Mouse (Mus musculus): ENCODE results near the gene Spo11. TPM values are rescaled to one million over a fixed set of nuclear protein-coding genes. Genes with fewer than 3 reads are reported as not detected.

Gene Spo11
- polyA plus RNA-seq, 1 experiment from 2014 or later, result 0.35 TPM

- H3K36me3 ChIP-seq, result no peaks in the 10 kb centered on the region
- no peak for ATAC-seq
- H3K4me3 ChIP-seq (replicated peaks), result no peak overlapping the region
- H3K9ac ChIP-seq, result no peak overlapping the region
- H3K27me3 ChIP-seq (replicated peaks), result no peaks in the 10 kb centered on the region
- 66% methylated on average over 6 of the region's 6 CpGs for WGBS
- H3K4me1 ChIP-seq (replicated peaks), result peaks cover 7% of the 10 kb centered on the region; the same call in 1 of the 2 replicates
- no peak overlapping the region for H3K27ac ChIP-seq
- H3K4me2 ChIP-seq (replicated peaks), result no peak overlapping the region
- no peaks in the 10 kb centered on the region for H3K9me3 ChIP-seq
Observed at GRCm38 (mm10) chr2:172961211-172961610, 16.3 kb upstream of the Spo11 start.

GRCm38 (mm10) chr2:172965249-172965648 is 12.3 kb upstream of the Spo11 start:
- no peaks in the 10 kb centered on the region for H3K27me3 ChIP-seq (replicated peaks)
- no peak overlapping the region for H3K4me2 ChIP-seq (replicated peaks)
- ATAC-seq, result peak; percentile 70
- no peaks in the 10 kb centered on the region for H3K36me3 ChIP-seq
- H3K9ac ChIP-seq, result no peak overlapping the region
- no peak overlapping the region for H3K4me3 ChIP-seq (replicated peaks)
- peaks cover 7% of the 10 kb centered on the region; the same call in 1 of the 2 replicates for H3K4me1 ChIP-seq (replicated peaks)
- no peaks in the 10 kb centered on the region for H3K9me3 ChIP-seq
- H3K27ac ChIP-seq, result no peak overlapping the region
- 21% methylated on average over 11 of the region's 11 CpGs for WGBS

- Histone ChIP-seq H3K36me3 (no peaks in the 10 kb centered on the region), H3K27ac (no peak overlapping the region), H3K4me3 (replicated peaks) (no peak overlapping the region), H3K27me3 (replicated peaks) (no peaks in the 10 kb centered on the region), H3K4me2 (replicated peaks) (no peak overlapping the region), H3K4me1 (replicated peaks) (peaks cover 7% of the 10 kb centered on the region; the same call in 1 of the 2 replicates), H3K9me3 (no peaks in the 10 kb centered on the region), H3K9ac (no peak overlapping the region)
- 85% methylated on average over 5 of the region's 5 CpGs for WGBS
- no peak for ATAC-seq
Observed at GRCm38 (mm10) chr2:172966480-172966879, 11.0 kb upstream of the Spo11 start.

- no peak overlapping the region for H3K4me2 ChIP-seq (replicated peaks)
- ATAC-seq, result no peak
- peaks cover 6% of the 10 kb centered on the region; the same call in 1 of the 2 replicates for H3K4me1 ChIP-seq (replicated peaks)
- H3K9me3 ChIP-seq, result no peaks in the 10 kb centered on the region
- no peak overlapping the region for H3K9ac ChIP-seq
- H3K27me3 ChIP-seq (replicated peaks), result no peaks in the 10 kb centered on the region
- H3K36me3 ChIP-seq, result no peaks in the 10 kb centered on the region
- H3K4me3 ChIP-seq (replicated peaks), result no peak overlapping the region
- no peak overlapping the region for H3K27ac ChIP-seq
- 81% methylated on average over 2 of the region's 2 CpGs for WGBS
Observed at GRCm38 (mm10) chr2:172971865-172972264, 5.6 kb upstream of the Spo11 start.

- Histone ChIP-seq H3K27me3 (replicated peaks) (no peaks in the 10 kb centered on the region), H3K4me3 (replicated peaks) (no peak overlapping the region), H3K4me2 (replicated peaks) (no peak overlapping the region), H3K9ac (no peak overlapping the region), H3K9me3 (no peaks in the 10 kb centered on the region), H3K4me1 (replicated peaks) (peaks cover 14% of the 10 kb centered on the region; the same call in 1 of the 2 replicates), H3K27ac (no peak overlapping the region), H3K36me3 (no peaks in the 10 kb centered on the region)
- no peak for ATAC-seq
- WGBS, result 14% methylated on average over 7 of the region's 7 CpGs
Observed at GRCm38 (mm10) chr2:172973806-172974565, 3.5 kb upstream of the Spo11 start.

- H3K36me3 ChIP-seq, result no peaks in the 10 kb centered on the region
- H3K27me3 ChIP-seq (replicated peaks), result no peaks in the 10 kb centered on the region
- peaks cover 14% of the 10 kb centered on the region; the same call in 1 of the 2 replicates for H3K4me1 ChIP-seq (replicated peaks)
- no peak overlapping the region for H3K9ac ChIP-seq
- 39% methylated on average over 7 of the region's 7 CpGs for WGBS
- no peak overlapping the region for H3K4me2 ChIP-seq (replicated peaks)
- ATAC-seq, result no peak
- H3K9me3 ChIP-seq, result no peaks in the 10 kb centered on the region
- H3K4me3 ChIP-seq (replicated peaks), result no peak overlapping the region
- H3K27ac ChIP-seq, result no peak overlapping the region
Observed at GRCm38 (mm10) chr2:172974701-172975100, 2.8 kb upstream of the Spo11 start.

GRCm38 (mm10) chr2:172975159-172975558 is 2.3 kb upstream of the Spo11 start:
- no peak overlapping the region for H3K27ac ChIP-seq
- no peak overlapping the region for H3K9ac ChIP-seq
- H3K4me2 ChIP-seq (replicated peaks), result no peak overlapping the region
- H3K4me1 ChIP-seq (replicated peaks), result peaks cover 14% of the 10 kb centered on the region; the same call in 1 of the 2 replicates
- WGBS, result 82% methylated on average over 6 of the region's 6 CpGs
- no peaks in the 10 kb centered on the region for H3K9me3 ChIP-seq
- ATAC-seq, result no peak
- no peak overlapping the region for H3K4me3 ChIP-seq (replicated peaks)
- no peaks in the 10 kb centered on the region for H3K36me3 ChIP-seq
- H3K27me3 ChIP-seq (replicated peaks), result no peaks in the 10 kb centered on the region

GRCm38 (mm10) chr2:172976661-172977238 is 750 bp upstream of the Spo11 start:
- no peaks in the 10 kb centered on the region for H3K27me3 ChIP-seq (replicated peaks)
- H3K27ac ChIP-seq, result no peak overlapping the region
- no peaks in the 10 kb centered on the region for H3K36me3 ChIP-seq
- no peak overlapping the region for H3K9ac ChIP-seq
- H3K4me1 ChIP-seq (replicated peaks), result peaks cover 14% of the 10 kb centered on the region; the same call in 1 of the 2 replicates
- ATAC-seq, result no peak
- WGBS, result 25% methylated on average over 7 of the region's 7 CpGs
- no peak overlapping the region for H3K4me3 ChIP-seq (replicated peaks)
- no peaks in the 10 kb centered on the region for H3K9me3 ChIP-seq
- H3K4me2 ChIP-seq (replicated peaks), result peak overlapping the region; percentile 24; the same call in 1 of the 2 replicates

- Histone ChIP-seq H3K27me3 (replicated peaks) (no peaks in the 10 kb centered on the region), H3K27ac (no peak overlapping the region), H3K4me3 (replicated peaks) (no peak overlapping the region), H3K9ac (no peak overlapping the region), H3K4me2 (replicated peaks) (no peak overlapping the region), H3K9me3 (no peaks in the 10 kb centered on the region), H3K36me3 (no peaks in the 10 kb centered on the region), H3K4me1 (replicated peaks) (peaks cover 14% of the 10 kb centered on the region; the same call in 1 of the 2 replicates)
- ATAC-seq, result no peak
- WGBS, result 63% methylated on average over 4 of the region's 4 CpGs
Observed at GRCm38 (mm10) chr2:172978131-172978633, 682 bp downstream of the Spo11 start.

GRCm38 (mm10) chr2:172979666-172980345 is 2.3 kb downstream of the Spo11 start:
- no peak overlapping the region for H3K4me2 ChIP-seq (replicated peaks)
- no peak overlapping the region for H3K4me3 ChIP-seq (replicated peaks)
- H3K27ac ChIP-seq, result no peak overlapping the region
- ATAC-seq, result no peak
- no peaks in the 10 kb centered on the region for H3K36me3 ChIP-seq
- H3K9ac ChIP-seq, result no peak overlapping the region
- no peaks in the 10 kb centered on the region for H3K27me3 ChIP-seq (replicated peaks)
- WGBS, result 91% methylated on average over 42 of the region's 43 CpGs
- H3K9me3 ChIP-seq, result no peaks in the 10 kb centered on the region
- H3K4me1 ChIP-seq (replicated peaks), result peaks cover 9% of the 10 kb centered on the region; the same call in 1 of the 2 replicates

GRCm38 (mm10) chr2:172982776-172983561 is 5.5 kb downstream of the Spo11 start:
- no peaks in the 10 kb centered on the region for H3K4me1 ChIP-seq (replicated peaks)
- H3K27me3 ChIP-seq (replicated peaks), result no peaks in the 10 kb centered on the region
- peak; percentile 93 for ATAC-seq
- no peaks in the 10 kb centered on the region for H3K36me3 ChIP-seq
- no peak overlapping the region; the same call in 1 of the 2 replicates for H3K4me2 ChIP-seq (replicated peaks)
- H3K4me3 ChIP-seq (replicated peaks), result no peak overlapping the region
- H3K9me3 ChIP-seq, result no peaks in the 10 kb centered on the region
- peak overlapping the region; percentile 67; the same call in 1 of the 2 replicates for H3K27ac ChIP-seq
- 50% methylated on average over 9 of the region's 9 CpGs for WGBS
- H3K9ac ChIP-seq, result no peak overlapping the region
